Comparison of ENCODE assay signal across 9 mouse cellular contexts in the genomic region with DNA sequence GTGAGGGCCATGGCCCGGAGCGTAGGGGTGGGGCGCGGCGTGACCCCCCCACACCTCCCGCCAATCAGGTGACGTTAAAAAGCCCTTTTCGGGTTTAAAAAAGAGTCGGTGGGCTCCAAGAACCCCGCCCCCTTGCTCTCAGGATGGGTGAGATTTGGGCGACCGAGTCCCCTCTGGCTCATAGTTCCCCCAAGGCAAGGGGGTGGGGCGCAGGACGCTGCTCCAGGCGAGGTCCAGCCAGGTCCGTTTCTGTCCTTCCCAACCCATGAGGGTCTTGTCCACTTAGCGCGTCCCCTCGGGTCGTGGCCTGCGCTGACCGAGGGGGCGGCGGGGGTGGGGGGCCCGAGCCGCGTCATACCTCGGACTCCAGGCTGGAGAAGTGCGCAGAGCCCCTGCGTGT. TPM values are rescaled to one million over a fixed set of nuclear protein-coding genes. Genes with fewer than 3 reads are reported as not detected.
DNase-seq lines count a peak whose midpoint lies in the region; ATAC-seq lines count a peak whose summit lies in the region.
"Had no signal": no experiment of that assay in that cellular context is flagged by ENCODE, and none has a peak within 500 bp of the region (broad histone marks: within the 10 kb centered on the region; RNA-seq: fewer than 3 reads in every experiment).

No protein-coding gene starts in this region.

- H3K36me3 ChIP-seq in lung, embryonic 15.5 days = peaks cover 17% of the 10 kb centered on the region
- peaks cover 24% of the 10 kb centered on the region for H3K36me3 ChIP-seq in hindbrain, embryonic 10.5 days
- H3K36me3 ChIP-seq in limb, embryonic 15.5 days = peaks cover 22% of the 10 kb centered on the region
- H3K36me3 ChIP-seq in stomach, embryonic 15.5 days = peaks cover 2% of the 10 kb centered on the region; the same call in 1 of the 2 replicates

- WGBS in lung, embryonic 15.5 days = 7% methylated on average over 30 of the region's 30 CpGs
- 10% methylated on average over 30 of the region's 30 CpGs for WGBS in hindbrain, embryonic 10.5 days
- WGBS in limb, embryonic 15.5 days = 7% methylated on average over 30 of the region's 30 CpGs
- 11% methylated on average over 30 of the region's 30 CpGs for WGBS in stomach, embryonic 15.5 days

- peaks cover 36% of the 10 kb centered on the region for H3K4me1 ChIP-seq in lung, embryonic 15.5 days
- peaks cover 39% of the 10 kb centered on the region for H3K4me1 ChIP-seq in hindbrain, embryonic 10.5 days (replicated peaks)
- H3K4me1 ChIP-seq in limb, embryonic 15.5 days = peaks cover 30% of the 10 kb centered on the region
- peaks cover 23% of the 10 kb centered on the region; the same call in 1 of the 2 replicates for H3K4me1 ChIP-seq in stomach, embryonic 15.5 days

- peak overlapping the region; percentile 45 for H3K4me3 ChIP-seq in lung, embryonic 15.5 days
- H3K4me3 ChIP-seq in hindbrain, embryonic 10.5 days = peak overlapping the region; percentile 41
- H3K4me3 ChIP-seq in limb, embryonic 15.5 days = peak overlapping the region; percentile 47
- peak overlapping the region; percentile 44 for H3K4me3 ChIP-seq in stomach, embryonic 15.5 days (replicated peaks)

- H3K9ac ChIP-seq in lung, embryonic 15.5 days = 0 out of 2 replicates have a peak overlapping the region, but pooled peaks have one; percentile 17
- H3K9ac ChIP-seq in limb, embryonic 15.5 days = no peak overlapping the region
- no peak overlapping the region for H3K9ac ChIP-seq in stomach, embryonic 15.5 days

- peaks cover 50% of the 10 kb centered on the region for H3K27me3 ChIP-seq in lung, embryonic 15.5 days
- H3K27me3 ChIP-seq in hindbrain, embryonic 10.5 days (ENCODE audit: insufficient read depth, poor library complexity, severe bottlenecking) = peaks cover 63% of the 10 kb centered on the region
- H3K27me3 ChIP-seq in limb, embryonic 15.5 days = peaks cover 55% of the 10 kb centered on the region
- peaks cover 47% of the 10 kb centered on the region for H3K27me3 ChIP-seq in stomach, embryonic 15.5 days (replicated peaks)

- no peaks in the 10 kb centered on the region for H3K9me3 ChIP-seq in lung, embryonic 15.5 days
- 0 out of 2 replicates have a peak, but pooled peaks cover 2% of the 10 kb centered on the region for H3K9me3 ChIP-seq in hindbrain, embryonic 10.5 days
- H3K9me3 ChIP-seq in limb, embryonic 15.5 days = no peaks in the 10 kb centered on the region
- no peaks in the 10 kb centered on the region for H3K9me3 ChIP-seq in stomach, embryonic 15.5 days

- H3K27ac ChIP-seq in lung, embryonic 15.5 days = no peak overlapping the region
- H3K27ac ChIP-seq in hindbrain, embryonic 10.5 days = no peak overlapping the region
- H3K27ac ChIP-seq in limb, embryonic 15.5 days = no peak overlapping the region
- H3K27ac ChIP-seq in stomach, embryonic 15.5 days = no peak overlapping the region

- H3K4me2 ChIP-seq in lung, embryonic 15.5 days = peak overlapping the region; percentile 73
- H3K4me2 ChIP-seq in limb, embryonic 15.5 days = peak overlapping the region; percentile 64
- peak overlapping the region; percentile 73 for H3K4me2 ChIP-seq in stomach, embryonic 15.5 days

- DNase-seq in lung, adult 18-20 months = no peak
- no peak for DNase-seq in hindbrain, embryonic 10.5 days (ENCODE audit: low spot score)
- DNase-seq in right cerebral cortex, adult 18-20 months = no peak
- DNase-seq in adrenal gland, postnatal 14 days = no peak
- DNase-seq: layer of hippocampus, adult 9-11 months; thymus, postnatal 14 days had no signal

- ATAC-seq in lung, embryonic 15.5 days (ENCODE audit: borderline replicate concordance, extremely low read depth, low FRiP score, low TSS enrichment) = no peak
- ATAC-seq in limb, embryonic 15.5 days (ENCODE audit: insufficient number of reproducible peaks, low FRiP score, low TSS enrichment, low read depth) = no peak
- no peak for ATAC-seq in stomach, embryonic 15.5 days (ENCODE audit: insufficient read depth, low FRiP score, low read depth)

RNA-seq across cellular contexts. Expression of a gene that starts 1.7 kb away (rescaled TPM):
- 67.8 and 73.6 TPM in 2 replicates for polyA plus RNA-seq in lung, embryonic 15.5 days (2015; fragmentation: Nextera tagmentation; extraction: Ambion mirVana)
- polyA plus RNA-seq in hindbrain, embryonic 10.5 days (2016; fragmentation: Nextera tagmentation; extraction: Ambion mirVana) = 85.2 and 110 TPM in 2 replicates
- polyA plus RNA-seq in limb, embryonic 15.5 days (2015; fragmentation: Nextera tagmentation; extraction: Ambion mirVana) = 56.3 and 59.3 TPM in 2 replicates
- polyA plus RNA-seq in stomach, embryonic 15.5 days (2015; fragmentation: Nextera tagmentation; extraction: Ambion mirVana) = 57.0 and 64.3 TPM in 2 replicates
- 28.0 and 29.9 TPM in 2 replicates for total RNA-seq in adrenal gland, postnatal 14 days (2021)

RNA-seq across cellular contexts. Expression of a gene that starts 7.8 kb away (rescaled TPM):
- polyA plus RNA-seq in lung, embryonic 15.5 days (2015; fragmentation: Nextera tagmentation; extraction: Ambion mirVana) = 0.79 and 0.84 TPM in 2 replicates
- polyA plus RNA-seq in hindbrain, embryonic 10.5 days (2016; fragmentation: Nextera tagmentation; extraction: Ambion mirVana) = 0.91 and 1.0 TPM in 2 replicates
- polyA plus RNA-seq in limb, embryonic 15.5 days (2015; fragmentation: Nextera tagmentation; extraction: Ambion mirVana) = 1.4 and 1.5 TPM in 2 replicates
- 1.0 and 1.4 TPM in 2 replicates for polyA plus RNA-seq in stomach, embryonic 15.5 days (2015; fragmentation: Nextera tagmentation; extraction: Ambion mirVana)
- 0.48 and 0.60 TPM in 2 replicates for total RNA-seq in adrenal gland, postnatal 14 days (2021)

RNA-seq across cellular contexts. Expression of a gene that starts 18.0 kb away (rescaled TPM):
- 115 and 122 TPM in 2 replicates for polyA plus RNA-seq in lung, embryonic 15.5 days (2015; fragmentation: Nextera tagmentation; extraction: Ambion mirVana)
- 164 and 231 TPM in 2 replicates for polyA plus RNA-seq in hindbrain, embryonic 10.5 days (2016; fragmentation: Nextera tagmentation; extraction: Ambion mirVana)
- 87.9 and 98.8 TPM in 2 replicates for polyA plus RNA-seq in limb, embryonic 15.5 days (2015; fragmentation: Nextera tagmentation; extraction: Ambion mirVana)
- polyA plus RNA-seq in stomach, embryonic 15.5 days (2015; fragmentation: Nextera tagmentation; extraction: Ambion mirVana) = 85.0 and 103 TPM in 2 replicates
- 97.5 and 114 TPM in 2 replicates for total RNA-seq in adrenal gland, postnatal 14 days (2021)

RNA-seq across cellular contexts. Expression of a gene that starts 40.1 kb away (rescaled TPM):
- 64.7 and 67.4 TPM in 2 replicates for polyA plus RNA-seq in lung, embryonic 15.5 days (2015; fragmentation: Nextera tagmentation; extraction: Ambion mirVana)
- 37.6 and 67.7 TPM in 2 replicates for polyA plus RNA-seq in hindbrain, embryonic 10.5 days (2016; fragmentation: Nextera tagmentation; extraction: Ambion mirVana)
- 79.4 and 97.8 TPM in 2 replicates for polyA plus RNA-seq in limb, embryonic 15.5 days (2015; fragmentation: Nextera tagmentation; extraction: Ambion mirVana)
- 72.0 and 79.7 TPM in 2 replicates for polyA plus RNA-seq in stomach, embryonic 15.5 days (2015; fragmentation: Nextera tagmentation; extraction: Ambion mirVana)
- total RNA-seq in adrenal gland, postnatal 14 days (2021) = 123 and 135 TPM in 2 replicates

RNA-seq across cellular contexts. Expression of a gene that starts 45.8 kb away (rescaled TPM):
- 0.50 and 0.57 TPM in 2 replicates for polyA plus RNA-seq in lung, embryonic 15.5 days (2015; fragmentation: Nextera tagmentation; extraction: Ambion mirVana)
- polyA plus RNA-seq in hindbrain, embryonic 10.5 days (2016; fragmentation: Nextera tagmentation; extraction: Ambion mirVana) = 0.19 and 0.33 TPM in 2 replicates
- 0.48 and 0.68 TPM in 2 replicates for polyA plus RNA-seq in limb, embryonic 15.5 days (2015; fragmentation: Nextera tagmentation; extraction: Ambion mirVana)
- polyA plus RNA-seq in stomach, embryonic 15.5 days (2015; fragmentation: Nextera tagmentation; extraction: Ambion mirVana) = 0.64 and 0.67 TPM in 2 replicates
- total RNA-seq in adrenal gland, postnatal 14 days (2021) = 0.93 and 1.2 TPM in 2 replicates
